Mouse (Mus musculus) cerebellum, postnatal 10 days (tissue): Measurements from ENCODE around the gene Rab7b.

Source experiments
- DNase-seq, 2 experiments: peaks; one replicate each; pipeline ENCODE4 v3.0.0; 2021; ENCODE audit warnings: mixed read lengths in 2 of 2

The Rab7b gene

DNA sequence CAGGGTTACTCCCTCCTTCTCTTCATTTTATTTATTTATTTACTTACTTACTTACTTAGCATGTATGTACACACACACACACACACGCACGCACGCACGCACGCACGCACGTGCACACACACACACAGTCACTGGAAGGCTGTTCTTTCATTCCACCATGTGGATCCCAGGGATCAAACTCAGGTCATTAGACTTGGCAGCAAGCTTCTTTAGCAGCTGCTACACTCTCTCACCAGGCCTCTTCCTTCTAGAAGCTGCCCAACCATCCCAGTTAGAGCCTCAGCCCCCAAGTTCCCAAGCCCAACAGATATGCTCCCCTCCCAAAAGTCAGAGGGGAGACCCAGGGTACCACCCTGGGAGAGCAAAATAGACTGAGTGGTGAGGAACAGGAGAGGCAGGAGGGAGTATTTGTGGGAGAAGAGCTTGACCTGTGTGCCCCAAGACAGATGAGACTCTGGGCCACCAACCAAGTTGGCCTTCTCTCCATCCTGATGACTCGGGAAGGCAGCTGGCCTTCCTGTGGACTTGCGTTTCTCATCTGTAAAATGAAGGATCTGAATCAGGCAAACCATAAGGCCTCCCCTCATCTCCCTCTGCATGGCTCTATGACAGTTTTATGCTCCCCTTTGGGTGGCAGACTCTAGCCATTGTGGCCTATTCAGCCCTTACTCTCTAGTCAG, 51.1 kb downstream of the Rab7b start:
- peak; percentile 44 to 46 for DNase-seq

DNA sequence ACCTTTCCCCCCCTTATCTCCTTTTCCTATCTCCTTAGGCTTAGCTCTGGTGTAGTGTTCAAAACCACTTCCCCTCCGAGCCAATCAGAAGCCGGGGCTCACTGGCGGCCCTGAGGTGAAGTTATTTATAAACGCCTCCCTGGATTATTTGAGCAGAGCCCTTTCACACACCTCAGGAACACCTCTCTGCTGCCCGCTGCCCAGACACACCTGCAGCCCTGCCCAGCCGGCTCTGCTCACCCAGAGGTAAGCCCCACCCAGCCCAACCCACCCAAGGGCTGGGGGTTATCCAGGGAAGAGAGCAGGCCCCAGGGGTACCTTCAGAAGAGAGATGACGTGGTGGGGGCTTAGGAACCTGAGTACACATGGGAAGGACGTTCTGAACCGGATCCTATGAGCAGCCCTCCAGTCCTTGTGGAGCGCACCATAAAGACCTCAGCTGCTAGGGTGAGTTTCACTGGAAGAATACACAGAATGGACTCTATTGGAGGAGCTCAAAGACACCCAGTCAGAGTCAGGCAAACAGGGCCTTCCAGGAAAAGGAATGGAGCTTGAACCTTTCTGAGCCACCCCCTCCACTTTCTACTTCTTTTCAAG, 55.5 kb downstream of the Rab7b start, which contains the start of gene Slc26a9:
Gene Slc26a9, plus strand, starts transcription at position 155 of the 597 bp plus-strand sequence.
- no peak for DNase-seq

DNA sequence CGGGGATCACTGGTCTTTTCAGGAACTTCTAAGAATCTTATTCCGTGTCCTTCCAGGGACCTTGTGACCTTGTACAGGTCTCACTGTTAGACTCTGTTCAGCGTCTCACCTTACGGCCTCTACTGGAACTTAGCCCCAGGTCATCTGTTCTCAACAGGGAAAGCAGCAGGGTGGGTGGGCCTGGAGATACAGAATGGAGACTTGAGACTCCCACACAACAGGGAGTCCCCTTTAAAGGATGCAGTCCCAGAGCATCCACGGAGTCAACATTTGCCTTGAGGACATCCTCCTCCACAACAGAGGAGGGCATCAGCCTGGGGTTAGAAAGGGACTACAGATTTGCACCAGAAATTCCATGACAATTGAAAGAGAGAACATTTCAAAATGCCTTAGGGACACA, 56.9 kb downstream of the Rab7b start:
- no peak for DNase-seq

DNA sequence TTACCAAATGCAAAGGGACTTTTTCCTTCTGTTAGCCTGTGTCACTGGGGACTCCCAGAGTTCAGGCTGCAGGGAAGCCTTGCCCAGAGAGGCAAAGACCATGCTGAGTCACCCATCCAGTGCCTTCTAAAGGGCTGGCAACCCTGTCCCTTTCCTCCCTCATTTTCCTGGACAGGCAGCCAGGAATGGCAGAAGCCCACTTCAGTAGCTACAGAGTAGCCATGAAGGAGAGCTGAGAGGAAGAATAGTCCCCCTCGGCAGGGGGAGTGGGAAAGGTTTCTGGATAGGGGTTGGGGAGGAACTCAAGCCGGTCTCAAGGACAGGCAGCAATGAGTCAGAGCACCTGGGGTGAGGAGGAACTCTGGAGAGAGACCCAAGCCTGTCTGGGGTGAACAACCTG, 59.3 kb downstream of the Rab7b start:
- DNase-seq: no peak

DNA sequence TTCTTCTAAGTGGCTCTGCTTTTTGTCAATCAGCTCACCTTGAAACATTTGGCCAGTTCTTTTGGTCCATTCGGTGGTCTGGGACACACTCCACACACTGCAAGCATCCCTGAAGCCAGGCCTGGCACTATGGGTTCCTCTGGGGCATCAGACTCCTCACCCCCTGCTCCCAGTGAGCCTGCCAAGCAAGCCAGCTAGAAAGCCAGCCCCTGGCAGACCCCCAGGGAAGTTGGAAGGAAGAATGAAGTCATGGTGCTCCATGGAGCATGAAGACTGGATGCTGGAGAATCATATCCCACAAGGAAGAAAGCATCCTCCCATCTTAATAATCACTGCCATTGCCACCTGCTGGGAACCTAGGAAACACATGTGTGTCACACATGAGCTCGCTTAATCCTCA, 60.1 kb downstream of the Rab7b start:
- DNase-seq: peak; percentile 58 to 76

DNA sequence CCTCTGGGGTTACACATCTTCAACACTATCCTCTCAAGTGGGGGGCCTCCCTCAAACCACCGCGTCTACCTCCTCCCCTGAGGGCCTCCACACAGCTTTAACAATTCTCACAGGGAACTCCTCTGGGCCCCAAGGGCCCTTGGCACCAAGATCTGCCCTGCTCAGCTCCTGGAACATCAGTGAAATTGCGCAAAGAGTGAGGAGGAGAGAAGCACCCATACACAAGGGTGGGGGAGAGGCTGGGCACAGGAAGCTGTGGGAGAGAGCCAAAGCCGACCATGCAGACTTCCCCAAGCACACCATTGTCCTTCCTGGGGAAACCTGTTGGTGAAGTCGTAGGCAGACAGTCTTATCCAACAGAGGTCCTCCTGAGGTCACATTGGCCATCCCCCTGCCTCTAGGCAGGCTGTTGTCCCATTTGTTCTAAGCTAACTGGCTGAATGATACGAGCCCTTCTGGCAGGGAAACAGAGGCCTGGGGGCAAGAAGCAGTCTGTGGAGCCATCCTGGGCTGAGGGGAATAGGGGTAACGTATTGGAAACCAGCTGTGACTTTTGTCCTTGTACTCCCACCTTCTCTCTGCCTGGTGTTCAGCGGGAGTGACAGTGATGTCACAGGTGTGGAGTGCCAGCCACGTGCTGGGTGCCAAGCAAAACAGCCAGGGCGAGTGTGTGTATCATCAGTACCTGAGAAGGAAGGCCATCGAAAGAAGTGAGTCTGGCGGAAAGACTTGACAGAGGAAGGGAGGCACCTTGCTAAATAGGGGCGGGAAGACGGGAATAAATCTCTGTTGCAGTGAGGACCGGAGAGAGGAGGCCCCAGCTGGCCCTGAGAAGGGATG, 61.4 kb downstream of the Rab7b start:
- DNase-seq: peak; percentile 39 to 44

DNA sequence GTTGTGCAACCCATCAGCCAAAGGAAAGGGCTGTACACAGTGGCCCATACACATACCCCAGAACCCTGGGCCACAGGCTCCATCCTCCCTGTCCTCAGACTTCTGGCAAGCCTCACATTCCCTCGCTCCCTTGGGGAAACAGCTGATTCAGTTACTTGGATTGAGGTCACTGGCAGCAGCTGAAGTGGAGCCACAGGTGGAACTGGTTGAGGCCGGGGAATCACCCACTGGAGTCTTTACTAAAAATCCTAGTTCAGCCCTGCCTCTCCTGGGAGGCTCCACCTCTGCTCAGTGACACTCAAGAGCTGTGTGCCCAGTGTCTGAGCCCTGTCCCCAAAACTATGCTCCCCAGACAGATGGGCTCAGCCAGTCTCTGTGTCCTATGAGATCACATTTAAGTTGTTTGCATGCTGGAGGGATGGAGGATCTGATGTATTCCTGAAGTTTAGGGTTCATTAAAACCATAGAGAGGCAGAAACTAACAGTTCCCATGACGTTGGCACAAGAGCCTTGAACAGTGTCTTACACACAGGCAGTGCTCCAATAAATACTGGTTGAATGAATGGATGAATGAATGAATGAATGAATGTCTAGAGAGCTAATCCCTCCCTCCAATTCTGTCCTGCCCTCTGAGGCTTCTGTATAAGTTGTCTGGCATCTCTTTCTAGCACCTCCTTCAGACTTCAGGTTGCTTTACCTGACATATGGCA, 62.8 kb downstream of the Rab7b start:
- DNase-seq: peak; percentile 57 to 59

DNA sequence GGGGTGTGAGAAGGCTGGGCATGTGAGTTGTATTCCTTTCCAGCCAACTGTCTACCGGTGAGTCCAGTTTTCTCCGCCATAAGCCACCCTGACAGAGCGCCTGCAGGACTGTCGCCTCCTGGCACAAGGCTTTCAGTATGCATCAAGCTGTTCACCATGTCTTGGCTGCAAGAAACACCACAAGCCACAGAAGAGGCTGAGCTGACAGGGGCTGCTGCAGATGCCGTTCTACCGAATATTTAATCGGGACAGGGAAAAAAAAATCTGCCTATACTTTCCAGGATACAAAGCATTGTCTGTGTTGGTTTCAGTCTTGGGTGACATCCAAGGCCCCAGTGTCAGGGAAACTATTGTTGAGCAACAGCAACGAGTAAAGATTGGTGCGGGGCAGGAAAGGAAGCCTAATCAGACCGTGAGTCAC, 63.4 kb downstream of the Rab7b start:
- DNase-seq: peak; percentile 75 to 85

DNA sequence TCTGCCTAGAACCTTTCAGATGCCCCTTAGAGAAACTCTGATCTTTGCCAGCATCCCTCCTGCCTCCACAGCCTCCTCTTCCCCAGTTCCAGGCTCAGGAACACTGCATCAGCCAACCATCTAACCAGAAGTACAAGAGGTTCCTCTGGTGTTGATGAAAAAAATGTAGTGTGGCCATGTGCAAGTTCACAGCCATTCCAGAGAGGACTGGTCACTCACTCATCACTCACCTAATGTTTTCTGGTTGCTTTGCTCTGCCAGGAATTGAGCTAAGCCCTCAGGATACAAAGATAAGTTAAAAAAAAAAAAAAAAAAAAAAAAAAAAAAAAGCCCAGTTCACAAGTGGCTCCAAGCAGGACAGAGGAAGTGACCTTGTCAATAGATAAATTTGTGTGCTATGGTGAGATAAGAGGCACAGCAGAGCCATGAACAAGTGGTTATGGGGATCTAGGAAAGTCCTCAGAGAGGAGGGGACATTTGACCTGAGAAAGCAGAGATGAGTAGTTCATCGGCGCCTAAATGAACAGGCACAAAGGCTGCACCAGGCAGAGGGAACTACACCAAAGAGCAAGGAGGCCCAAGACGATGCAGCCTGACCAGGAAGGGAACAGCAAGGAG, 65.8 kb downstream of the Rab7b start:
- no peak for DNase-seq

DNA sequence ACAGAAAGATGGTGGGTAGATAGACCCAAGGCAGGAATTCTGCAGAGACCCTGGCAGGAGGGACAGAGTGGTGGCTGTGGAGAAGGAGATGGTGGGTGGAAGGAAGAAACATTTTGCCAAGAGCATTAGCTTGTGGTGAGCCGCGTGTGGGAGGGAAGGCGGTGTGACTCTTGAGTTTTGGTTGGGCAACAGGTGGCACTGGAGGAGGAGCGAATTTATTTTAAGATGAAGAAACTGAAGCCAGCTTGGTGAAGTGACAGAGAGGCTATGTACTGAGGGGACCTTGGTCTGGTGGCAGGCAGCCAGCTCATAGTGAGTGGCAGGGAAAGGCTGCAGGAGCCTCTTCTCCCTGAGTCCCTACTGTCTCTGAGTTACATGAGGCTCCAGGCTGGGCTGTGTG, 66.4 kb downstream of the Rab7b start:
- DNase-seq: peak; percentile 70 to 75

DNA sequence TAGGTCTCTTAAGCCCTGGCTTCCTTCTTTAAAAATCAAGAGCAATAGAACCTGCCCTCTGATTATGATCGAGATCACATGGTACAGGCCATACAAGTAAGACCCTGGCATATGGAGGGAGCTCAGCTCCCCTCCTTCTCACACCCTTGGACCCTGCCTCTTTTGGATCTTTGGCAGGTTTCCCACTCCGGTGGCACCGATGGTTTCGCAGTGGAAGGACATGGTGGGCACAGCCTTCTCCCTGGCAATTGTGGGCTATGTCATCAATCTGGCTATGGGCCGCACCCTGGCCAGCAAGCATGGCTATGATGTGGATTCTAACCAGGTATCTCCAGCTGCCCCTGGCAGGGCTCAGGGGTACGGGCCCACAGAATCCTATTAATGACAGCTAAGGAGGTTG, 68.7 kb downstream of the Rab7b start:
- DNase-seq: peak; percentile 54 to 63

DNA sequence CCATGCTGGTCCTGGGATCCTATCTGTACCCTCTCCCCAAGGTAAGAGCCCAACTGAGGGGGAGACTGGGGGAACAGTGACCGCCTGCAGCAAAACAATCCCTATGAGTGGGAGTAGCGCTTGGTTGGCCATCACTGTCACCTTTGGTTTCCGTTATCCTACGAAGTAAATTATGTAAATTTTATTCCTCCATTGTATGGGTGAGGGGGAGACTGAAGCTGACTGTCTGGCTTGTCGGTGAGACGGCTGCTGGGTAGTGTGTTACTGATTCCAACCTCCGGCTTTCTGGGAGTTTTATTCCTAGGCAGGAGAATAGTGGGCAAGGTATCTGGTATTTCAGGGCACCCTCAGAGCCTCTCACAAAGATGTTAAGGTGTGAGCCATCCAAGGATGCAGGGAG, 70.3 kb downstream of the Rab7b start:
- no peak for DNase-seq

DNA sequence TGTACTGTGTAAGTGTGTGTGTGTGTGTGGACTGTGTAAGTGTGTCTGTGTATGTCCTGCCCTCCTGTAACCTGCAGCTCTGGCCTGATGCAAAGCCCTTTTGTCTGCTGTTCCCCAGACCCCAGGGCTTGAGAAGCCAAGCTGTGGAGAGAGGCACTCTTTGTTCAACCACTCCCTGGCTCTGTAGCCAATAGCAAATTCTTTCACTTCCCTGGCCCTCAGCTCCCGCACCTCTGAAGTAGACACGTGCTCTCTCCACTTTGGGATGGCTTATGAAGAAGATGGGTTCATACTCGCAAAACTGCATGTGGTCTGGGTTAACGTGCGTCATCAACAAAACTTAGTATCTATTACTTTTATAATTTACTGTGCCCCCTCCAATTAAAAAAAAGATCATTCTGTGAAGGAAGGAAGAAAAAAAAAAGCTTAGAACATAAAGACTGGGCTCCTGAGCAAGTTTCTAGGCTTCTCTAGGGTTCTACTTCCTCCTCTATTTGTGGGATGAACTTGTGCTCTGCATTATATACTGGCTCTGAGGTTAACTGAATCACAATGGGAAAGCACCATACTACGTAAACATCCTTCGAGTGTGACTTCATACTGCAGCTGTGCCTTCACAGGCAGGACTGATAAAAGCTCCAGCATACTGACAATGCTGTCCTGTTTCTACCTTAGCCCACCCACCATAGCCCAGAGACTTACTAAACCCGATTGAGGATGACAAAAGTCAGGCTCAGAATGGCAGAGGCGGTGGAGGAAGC, 71.4 kb downstream of the Rab7b start:
- no peak for DNase-seq

DNA sequence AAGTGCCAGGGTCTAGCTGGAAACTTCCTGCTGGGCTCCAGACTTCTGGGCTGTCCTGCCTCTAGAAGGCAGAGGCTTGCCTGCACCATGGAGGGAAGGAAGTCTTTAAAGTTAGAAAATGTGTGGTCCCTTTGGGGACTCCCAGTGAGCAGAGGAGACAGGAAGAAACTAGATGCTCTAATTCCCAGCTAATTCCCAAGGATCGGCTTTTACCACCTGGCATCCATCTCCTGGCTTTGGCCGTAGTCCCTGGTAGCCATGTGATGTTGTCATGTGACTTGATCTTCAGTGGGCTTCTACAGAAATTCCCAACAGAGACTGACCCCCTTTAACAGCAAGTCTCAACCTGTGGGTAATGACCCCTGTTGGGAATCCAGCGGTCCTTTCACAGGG, 71.9 kb downstream of the Rab7b start:
- peak; percentile 55 to 59 for DNase-seq

DNA sequence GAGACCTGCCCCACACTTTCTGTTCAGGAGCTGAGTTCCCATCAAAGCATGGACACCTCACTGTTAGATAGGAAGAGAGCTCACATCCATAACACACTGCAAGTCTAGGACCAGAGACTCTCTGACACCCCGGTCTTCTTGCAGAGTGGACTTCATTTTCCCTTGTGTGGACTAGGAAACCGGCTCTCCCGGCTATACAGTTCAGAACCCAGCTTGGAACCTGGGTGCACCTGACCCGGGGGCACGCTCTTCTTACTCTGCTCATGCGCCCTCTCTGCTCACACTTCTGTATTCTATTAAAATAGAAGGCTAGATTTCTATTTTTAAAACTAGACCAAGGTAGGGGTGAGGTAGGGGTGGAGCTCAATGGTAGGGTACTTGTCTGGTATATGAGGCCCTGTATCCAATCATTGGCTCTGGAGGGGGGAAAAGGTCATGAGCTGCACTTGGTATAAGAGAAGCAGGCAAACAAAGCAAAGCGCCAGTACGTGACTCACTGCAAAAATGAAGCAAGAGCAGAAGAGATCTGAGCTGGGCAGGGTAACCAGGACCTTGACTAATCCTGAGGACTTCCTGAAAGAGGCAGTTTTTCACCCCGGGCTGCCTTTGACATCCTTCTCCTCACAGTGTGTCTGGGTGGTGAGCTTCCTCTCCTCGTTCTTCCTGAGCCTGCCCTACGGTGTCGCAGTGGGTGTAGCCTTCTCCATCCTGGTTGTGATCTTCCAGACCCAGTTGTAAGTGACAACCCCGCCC, 72.8 kb downstream of the Rab7b start:
- DNase-seq: peak in 1 of 2 experiments; percentile 10

DNA sequence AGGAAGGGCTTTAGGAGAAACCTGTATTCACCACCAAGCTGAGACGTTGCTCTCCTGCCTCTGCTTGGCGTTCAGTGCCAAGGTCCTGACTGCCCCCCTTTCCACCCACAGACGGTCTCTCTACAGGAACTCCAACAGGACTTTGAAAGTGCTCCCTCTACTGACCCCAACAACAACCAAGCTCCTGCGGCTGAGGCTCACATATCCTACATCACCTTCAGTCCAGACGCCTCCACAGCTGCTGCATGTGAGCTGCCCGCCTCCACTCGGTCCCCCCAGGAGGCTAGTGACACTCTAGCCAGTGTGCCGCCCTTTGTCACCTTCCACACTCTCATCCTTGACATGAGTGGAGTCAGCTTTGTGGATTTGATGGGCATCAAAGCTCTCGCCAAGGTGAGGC, 75.2 kb downstream of the Rab7b start:
- DNase-seq: peak; percentile 47 to 53

DNA sequence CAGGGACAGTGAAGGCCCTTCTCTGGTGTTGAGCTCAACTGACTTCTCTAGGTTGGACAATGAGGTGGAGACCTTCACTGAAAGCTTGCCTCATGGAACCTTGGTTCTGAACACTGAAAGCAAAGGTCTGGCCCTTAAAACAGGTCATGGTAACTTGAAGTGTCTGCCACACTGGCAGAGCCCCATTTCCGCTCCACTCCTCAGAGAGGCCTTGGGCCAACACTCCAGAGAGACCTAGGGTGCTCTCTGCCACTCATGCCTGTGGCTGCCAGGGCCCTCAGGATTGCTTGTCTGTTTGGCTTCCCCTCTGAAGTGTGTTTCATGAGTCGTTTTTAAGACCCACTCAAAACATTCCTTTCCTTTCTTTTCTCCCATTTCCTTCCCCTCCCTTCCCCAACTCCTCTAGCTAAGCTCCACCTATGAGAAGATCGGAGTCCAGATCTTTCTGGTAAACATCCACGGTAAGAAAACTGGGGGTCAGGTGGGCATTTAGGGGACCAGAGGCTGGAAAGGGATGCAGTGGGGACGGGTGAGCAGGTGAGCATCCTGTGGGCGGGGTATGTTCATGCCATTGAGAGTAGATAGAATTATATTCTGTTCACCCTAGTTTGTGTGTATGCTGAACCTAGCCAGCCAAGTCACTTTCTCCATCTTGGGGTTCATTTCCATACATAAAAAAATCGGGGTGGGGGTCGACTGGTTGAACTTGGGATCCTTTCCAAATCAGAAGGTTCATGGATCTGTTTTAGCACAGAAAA, 76.3 kb downstream of the Rab7b start:
- DNase-seq: peak; percentile 9 to 10
